Mouse (Mus musculus): ENCODE measurements around the gene Ndufa7. TPM values are rescaled to one million over a fixed set of nuclear protein-coding genes. Genes with fewer than 3 reads are reported as not detected.
"Not testable (repeated sequence)": the region's sequence is repeated elsewhere in the genome, so short reads cannot be mapped to it uniquely, and the experiment has no call there.

Ndufa7 gene
- polyA plus RNA-seq, 1 experiment from 2014 or later, result 461 TPM

DNA sequence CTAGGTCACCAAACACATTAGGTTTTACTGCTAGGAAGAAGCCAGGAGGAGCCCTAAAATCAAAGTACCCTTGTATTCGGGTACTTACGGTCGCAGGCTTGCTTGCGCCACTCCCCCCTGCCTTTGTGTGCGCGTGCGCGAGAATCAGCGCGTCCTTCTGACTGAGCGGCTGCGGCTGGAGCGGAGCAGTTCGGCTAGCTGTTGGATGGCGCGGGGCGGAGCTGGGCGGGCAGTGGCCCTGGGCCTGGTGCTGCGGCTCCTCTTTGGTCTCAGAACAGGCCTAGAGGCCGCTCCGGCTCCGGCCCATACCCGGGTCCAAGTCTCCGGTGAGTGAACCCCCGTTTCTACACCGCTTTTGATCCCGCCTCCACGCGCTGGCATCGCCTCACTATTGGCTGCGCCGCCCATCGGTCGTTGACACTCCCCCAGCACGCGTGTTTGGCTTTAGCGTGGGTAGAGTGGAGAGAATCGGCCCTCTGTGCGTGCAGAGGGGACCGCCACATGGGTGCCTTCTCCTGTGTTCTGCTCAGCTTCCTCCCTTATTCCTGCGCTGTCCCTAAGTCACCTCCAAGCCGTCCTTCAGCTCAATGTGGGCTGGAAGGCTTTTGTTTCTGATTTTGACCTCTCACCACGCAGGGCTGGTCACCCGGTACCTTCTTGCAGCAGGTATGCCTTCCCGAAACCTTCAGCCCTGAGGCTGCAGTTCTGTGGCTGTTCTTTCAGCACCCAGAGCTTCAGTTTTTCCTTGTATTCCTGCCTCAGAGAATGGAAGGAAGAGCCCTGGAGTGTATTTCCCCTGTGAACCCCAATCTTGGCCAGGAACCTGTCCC is 18.8 kb downstream of the Ndufa7 start, which contains the start of gene Cd320:
Gene Cd320 (plus strand): TSS at position 126 of the 830 bp plus-strand sequence.
- H3K27me3 ChIP-seq (replicated peaks), result no peaks in the 10 kb centered on the region
- H3K4me1 ChIP-seq, result peaks cover 14% of the 10 kb centered on the region
- H3K9me3 ChIP-seq, result no peaks in the 10 kb centered on the region
- peak within 1 kb of the TSS; percentile 65 for H3K4me3 ChIP-seq
- under 1% methylated on average over 45 of the region's 45 CpGs for WGBS
- peak within 1 kb of the TSS; percentile 73 for H3K4me2 ChIP-seq (replicated peaks)
- peak within 1 kb of the TSS; percentile 59 for H3K9ac ChIP-seq
- H3K27ac ChIP-seq, result no peak within 1 kb of the TSS
- H3K36me3 ChIP-seq, result peaks cover 20% of the 10 kb centered on the region
- peak; percentile 94 for ATAC-seq (ENCODE audit: low FRiP score, low read depth)

DNA sequence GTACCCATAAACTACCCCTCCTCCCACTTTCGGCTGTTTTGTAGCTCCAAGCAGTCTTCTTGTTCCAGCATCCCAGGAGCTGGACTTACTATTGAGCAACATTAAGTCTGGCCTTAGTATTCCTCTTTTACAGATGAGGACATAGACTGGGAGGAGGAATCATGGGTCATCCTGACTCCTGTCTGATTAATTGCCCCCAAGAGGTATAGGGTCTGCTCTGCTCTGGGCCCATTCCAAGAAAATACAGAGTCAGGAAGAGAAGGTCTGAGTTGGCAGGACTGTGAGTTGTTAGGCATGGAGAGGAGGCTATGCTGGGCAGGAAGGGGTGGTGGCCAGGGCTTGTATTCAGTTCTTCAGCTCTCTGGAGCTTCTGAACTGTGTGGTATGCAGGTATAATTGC is 19.8 kb downstream of the Ndufa7 start:
- WGBS, result 59% methylated on average over 1 of the region's 1 CpGs
- Histone ChIP-seq H3K9me3 (no peaks in the 10 kb centered on the region), H3K4me1 (peaks cover 14% of the 10 kb centered on the region), H3K36me3 (peaks cover 19% of the 10 kb centered on the region), H3K27ac (no peak overlapping the region), H3K4me3 (no peak overlapping the region), H3K27me3 (replicated peaks) (no peaks in the 10 kb centered on the region), H3K4me2 (replicated peaks) (peak overlapping the region; percentile 73), H3K9ac (peak overlapping the region; percentile 35; the same call in 1 of the 2 replicates)
- ATAC-seq (ENCODE audit: low FRiP score, low read depth), result no peak

DNA sequence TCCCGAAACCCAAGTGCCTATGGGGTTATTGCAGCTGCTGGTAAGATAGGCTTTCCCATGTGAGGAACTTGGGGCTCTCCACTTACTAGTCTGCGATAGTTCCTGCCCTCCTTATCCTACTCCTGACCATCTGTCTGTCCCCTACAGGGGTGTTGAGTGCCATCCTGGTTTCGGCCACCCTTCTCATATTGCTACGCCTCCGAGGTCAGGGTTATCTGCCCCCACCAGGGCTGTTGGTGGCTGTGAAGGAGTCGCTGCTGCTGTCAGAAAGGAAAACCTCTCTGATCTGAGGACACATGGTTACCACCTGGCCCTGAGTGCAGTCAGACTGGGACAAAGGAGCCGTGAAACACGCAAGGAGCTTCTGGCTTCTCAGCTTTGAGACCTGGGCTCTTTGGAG is 23.8 kb downstream of the Ndufa7 start:
- H3K4me2 ChIP-seq (replicated peaks), result no peak overlapping the region
- no peak overlapping the region for H3K4me3 ChIP-seq
- H3K4me1 ChIP-seq, result peaks cover 14% of the 10 kb centered on the region
- no peaks in the 10 kb centered on the region for H3K9me3 ChIP-seq
- 83% methylated on average over 8 of the region's 8 CpGs for WGBS
- no peak overlapping the region for H3K9ac ChIP-seq
- peaks cover 29% of the 10 kb centered on the region for H3K36me3 ChIP-seq
- H3K27ac ChIP-seq, result no peak overlapping the region
- no peaks in the 10 kb centered on the region for H3K27me3 ChIP-seq (replicated peaks)
- ATAC-seq (ENCODE audit: low FRiP score, low read depth), result no peak

DNA sequence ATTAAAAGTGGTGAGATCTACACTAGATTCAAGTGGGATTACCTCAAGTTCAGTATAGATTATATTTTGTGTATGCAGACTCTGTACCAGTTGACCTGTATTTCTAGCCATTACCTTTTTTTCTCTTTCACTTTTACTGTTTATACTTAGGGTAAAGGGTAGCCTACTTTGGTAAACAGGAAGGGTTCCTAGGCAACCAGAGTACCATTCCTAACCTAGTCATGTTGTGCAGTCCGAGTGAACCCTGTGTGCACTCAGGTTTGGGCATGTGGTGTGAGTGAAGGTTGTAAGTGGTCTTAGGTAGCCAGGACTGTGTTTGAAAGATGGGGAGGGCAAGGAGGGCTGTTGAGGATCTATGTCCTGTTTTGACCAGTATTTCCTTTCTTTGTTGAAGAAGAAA is 27.0 kb downstream of the Ndufa7 start:
- H3K4me2 ChIP-seq (replicated peaks), result no peak overlapping the region
- H3K9ac ChIP-seq, result no peak overlapping the region
- H3K4me3 ChIP-seq, result no peak overlapping the region
- peaks cover 29% of the 10 kb centered on the region for H3K36me3 ChIP-seq
- no peaks in the 10 kb centered on the region for H3K27me3 ChIP-seq (replicated peaks)
- H3K27ac ChIP-seq, result no peak overlapping the region
- WGBS, result 85% methylated on average over 1 of the region's 1 CpGs
- no peaks in the 10 kb centered on the region for H3K9me3 ChIP-seq
- ATAC-seq (ENCODE audit: low FRiP score, low read depth), result no peak
- H3K4me1 ChIP-seq, result no peaks in the 10 kb centered on the region

DNA sequence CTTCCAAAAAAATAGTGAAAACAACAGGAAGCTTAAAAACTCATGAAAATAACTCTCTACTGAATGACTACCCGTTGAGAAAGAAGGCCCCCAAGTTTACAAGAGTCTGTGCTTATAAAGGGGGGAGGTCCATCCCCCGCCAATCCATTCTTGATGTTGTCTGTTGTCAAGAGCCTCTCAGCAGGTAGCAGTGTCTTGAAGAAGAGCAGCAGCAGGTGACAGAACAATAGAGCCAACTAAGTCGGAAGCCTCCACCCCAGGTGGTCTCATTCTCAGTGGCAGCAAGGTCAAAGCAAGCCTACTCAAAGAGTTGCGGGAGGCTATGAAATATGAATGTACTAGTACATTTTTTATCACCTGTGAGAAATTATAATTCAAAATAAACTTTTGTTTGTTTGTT is 33.4 kb downstream of the Ndufa7 start:
- no peaks in the 10 kb centered on the region for H3K4me1 ChIP-seq
- H3K4me3 ChIP-seq, result no peak overlapping the region
- no peak for ATAC-seq (ENCODE audit: low FRiP score, low read depth)
- no peaks in the 10 kb centered on the region for H3K27me3 ChIP-seq (replicated peaks)
- WGBS, result 63% methylated on average over 4 of the region's 4 CpGs
- no peaks in the 10 kb centered on the region for H3K36me3 ChIP-seq
- 0 out of 2 replicates have a peak, but pooled peaks cover 4% of the 10 kb centered on the region for H3K9me3 ChIP-seq
- H3K27ac ChIP-seq, result no peak overlapping the region
- H3K4me2 ChIP-seq (replicated peaks), result no peak overlapping the region
- no peak overlapping the region for H3K9ac ChIP-seq

DNA sequence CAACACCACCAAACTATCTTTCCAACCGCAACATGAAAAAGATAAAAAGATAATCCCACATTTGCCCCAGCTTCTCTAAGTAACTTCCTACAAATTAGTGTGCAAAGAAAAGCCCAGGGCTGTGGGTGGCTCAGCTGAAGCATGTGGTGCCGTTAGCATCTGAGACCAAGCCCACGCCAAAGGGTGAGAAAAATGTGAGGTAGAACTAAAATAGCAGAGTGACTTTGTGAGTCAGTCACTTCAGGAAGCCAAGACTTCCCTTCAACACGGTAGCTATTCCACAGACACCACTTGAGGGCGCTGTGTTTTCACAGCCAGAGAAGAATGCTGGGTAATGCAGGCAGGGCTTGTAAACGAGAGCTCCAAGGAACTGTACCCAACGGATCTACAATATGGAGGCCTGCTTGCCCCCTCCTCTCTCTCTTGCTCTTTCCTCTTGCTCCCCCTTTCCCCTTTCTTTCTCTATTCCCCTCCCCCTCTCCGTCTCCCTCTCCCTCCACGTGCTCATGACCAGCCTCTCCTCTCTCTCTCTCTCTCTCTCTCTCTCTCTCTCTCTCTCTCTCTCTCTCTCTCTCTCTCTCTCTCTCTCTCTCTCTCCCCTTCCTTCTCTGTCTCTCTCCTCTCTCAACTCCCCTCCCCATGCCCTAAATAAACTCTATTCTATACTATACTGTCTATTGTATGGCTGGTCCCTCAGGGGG is 41.1 kb downstream of the Ndufa7 start:
- WGBS, result 48% methylated on average over 9 of the region's 9 CpGs
- H3K4me3 ChIP-seq, result no peak overlapping the region
- H3K4me1 ChIP-seq, result no peaks in the 10 kb centered on the region

DNA sequence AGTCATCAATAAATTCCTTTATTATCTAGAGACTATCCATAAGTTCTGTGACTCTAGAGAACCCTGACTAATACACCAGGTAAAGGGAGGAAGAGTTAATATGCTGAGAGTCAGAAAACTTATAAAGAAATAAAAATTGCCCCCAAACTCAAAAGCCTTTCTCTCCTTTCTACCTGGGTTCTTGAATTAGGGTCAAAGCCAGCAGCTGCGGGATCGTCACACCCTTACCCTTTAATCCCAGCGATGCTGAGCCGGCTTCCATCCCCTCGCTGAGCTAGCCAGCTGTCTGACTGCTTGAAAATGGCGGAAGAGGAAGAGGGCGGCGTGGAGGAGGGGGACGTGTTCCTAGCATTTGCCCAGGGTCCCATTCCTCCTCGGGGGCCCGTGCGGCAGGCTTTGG is 49.2 kb downstream of the Ndufa7 start, which contains the start of gene Gm7029:
Gene Gm7029 (plus strand): TSS at position 301 of the 400 bp plus-strand sequence.
- not testable (repeated sequence) for ATAC-seq (ENCODE audit: low FRiP score, low read depth); H3K4me2 ChIP-seq (replicated peaks); H3K9ac ChIP-seq; H3K4me3 ChIP-seq; H3K9me3 ChIP-seq; H3K27me3 ChIP-seq (replicated peaks); H3K27ac ChIP-seq; H3K4me1 ChIP-seq
- H3K36me3 ChIP-seq, result peaks cover 13% of the 10 kb centered on the region
- 90% methylated on average over 4 of the region's 12 CpGs for WGBS

More for the DNA sequence above, 41.1 kb downstream of the Ndufa7 start:
- Histone ChIP-seq H3K9me3 (no peaks in the 10 kb centered on the region), H3K4me2 (replicated peaks) (no peak overlapping the region), H3K9ac (no peak overlapping the region), H3K36me3 (no peaks in the 10 kb centered on the region), H3K27me3 (replicated peaks) (no peaks in the 10 kb centered on the region), H3K27ac (no peak overlapping the region)
- ATAC-seq (ENCODE audit: low FRiP score, low read depth), result no peak

DNA sequence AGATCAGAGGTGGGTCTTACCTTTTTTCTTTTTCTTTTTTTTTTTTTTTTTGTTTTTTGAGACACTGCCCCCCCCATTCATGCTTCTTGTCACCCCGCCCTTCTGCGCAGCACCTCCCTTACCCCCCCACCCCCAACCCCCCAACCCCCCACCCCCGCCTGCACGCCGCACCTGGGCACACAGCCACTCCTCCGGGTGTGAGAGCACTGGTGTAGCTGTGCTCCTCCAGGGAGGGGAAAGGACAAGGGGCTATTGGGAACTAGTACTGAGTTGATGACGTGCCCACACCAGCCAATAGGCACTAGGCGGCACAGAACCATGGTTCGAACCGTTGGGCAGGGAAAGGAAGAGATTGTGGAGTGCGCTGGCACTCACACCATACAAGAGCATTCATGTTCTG is 50.0 kb downstream of the Ndufa7 start:
- Histone ChIP-seq H3K27ac (no peak overlapping the region), H3K9ac (no peak overlapping the region), H3K4me1 (no peaks in the 10 kb centered on the region), H3K36me3 (peaks cover 17% of the 10 kb centered on the region), H3K4me3 (no peak overlapping the region), H3K27me3 (replicated peaks) (no peaks in the 10 kb centered on the region), H3K9me3 (no peaks in the 10 kb centered on the region), H3K4me2 (replicated peaks) (no peak overlapping the region)
- WGBS, result 91% methylated on average over 11 of the region's 11 CpGs
- no peak for ATAC-seq (ENCODE audit: low FRiP score, low read depth)

DNA sequence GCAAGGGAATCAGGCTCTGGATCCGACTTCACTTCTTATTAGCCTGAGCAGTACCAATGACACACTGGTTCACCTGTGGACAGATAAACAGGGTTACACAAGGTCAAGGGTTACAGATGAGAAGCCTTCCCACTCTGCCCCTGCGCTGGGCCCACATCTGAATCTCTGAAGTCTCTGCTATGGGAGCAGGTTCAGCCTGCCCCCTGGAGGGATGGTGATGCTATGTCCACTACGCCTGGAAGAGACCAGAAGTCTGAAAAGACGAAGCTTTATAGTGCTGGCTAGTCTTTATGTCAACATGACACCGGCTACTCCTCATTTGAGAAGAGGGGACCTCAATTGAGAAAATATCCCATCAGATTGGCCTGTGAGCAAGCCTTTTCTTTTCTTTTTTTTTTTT is 51.4 kb downstream of the Ndufa7 start:
- WGBS, result 80% methylated on average over 5 of the region's 5 CpGs
- H3K4me3 ChIP-seq; H3K4me1 ChIP-seq; ATAC-seq (ENCODE audit: low FRiP score, low read depth); H3K27me3 ChIP-seq (replicated peaks); H3K9ac ChIP-seq; H3K4me2 ChIP-seq (replicated peaks); H3K9me3 ChIP-seq; H3K27ac ChIP-seq: not testable (repeated sequence)
- H3K36me3 ChIP-seq, result peaks cover 24% of the 10 kb centered on the region

DNA sequence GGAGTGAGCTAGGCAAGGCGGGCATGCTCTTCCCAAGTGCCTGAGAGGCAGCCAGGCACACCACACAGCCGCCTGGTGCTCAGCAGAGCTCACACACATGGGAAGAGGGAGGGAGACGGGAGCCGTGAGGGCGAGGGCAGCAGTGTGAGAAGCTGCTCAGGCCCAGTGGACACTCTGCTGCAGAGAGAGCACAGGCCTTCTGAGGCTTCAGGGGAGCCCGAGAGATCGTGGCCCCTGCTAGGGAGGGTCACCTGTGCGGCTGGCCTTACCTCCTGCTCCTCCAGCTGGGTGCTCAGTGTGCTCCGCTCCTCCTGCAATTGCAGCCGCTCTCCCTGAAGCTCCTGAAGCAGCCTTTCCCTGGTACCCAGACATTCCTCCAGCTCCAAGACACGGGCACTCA is 59.9 kb downstream of the Ndufa7 start:
- 95% methylated on average over 10 of the region's 11 CpGs for whole genome bisulfite sequencing

DNA sequence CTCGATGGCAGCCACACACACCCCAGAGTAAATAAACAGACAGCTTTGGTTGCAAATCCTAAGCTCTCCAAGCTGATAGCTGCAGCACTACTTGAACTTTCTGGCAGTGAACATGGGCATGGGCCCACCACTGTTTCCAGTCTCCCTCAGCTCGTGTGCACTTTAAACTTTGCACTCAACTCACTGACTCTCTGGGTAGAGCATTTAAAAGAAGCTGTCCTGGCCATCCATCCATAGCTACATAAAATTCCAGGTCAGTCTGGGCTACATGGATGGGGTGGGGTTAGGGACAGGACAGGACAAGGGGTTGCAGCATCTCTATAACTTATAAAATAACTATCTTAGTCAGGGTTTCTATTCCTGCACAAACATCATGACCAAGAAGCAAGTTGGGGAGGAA is 63.4 kb downstream of the Ndufa7 start:
- not testable (repeated sequence) for ATAC-seq (ENCODE audit: low FRiP score, low read depth)

More for the DNA sequence above, 59.9 kb downstream of the Ndufa7 start:
- H3K27me3 ChIP-seq (replicated peaks); H3K4me2 ChIP-seq (replicated peaks); H3K4me1 ChIP-seq; H3K9me3 ChIP-seq; H3K27ac ChIP-seq; H3K4me3 ChIP-seq; ATAC-seq (ENCODE audit: low FRiP score, low read depth); H3K9ac ChIP-seq: not testable (repeated sequence)
- H3K36me3 ChIP-seq, result peaks cover 41% of the 10 kb centered on the region

More for the DNA sequence above, 63.4 kb downstream of the Ndufa7 start:
- Histone ChIP-seq H3K36me3 (peaks cover 20% of the 10 kb centered on the region; the same call in 1 of the 2 replicates), H3K4me2 (replicated peaks) (peak overlapping the region; percentile 16; the same call in 1 of the 2 replicates)
- not testable (repeated sequence) for H3K27me3 ChIP-seq (replicated peaks); H3K4me1 ChIP-seq; H3K9me3 ChIP-seq; H3K9ac ChIP-seq; H3K27ac ChIP-seq; H3K4me3 ChIP-seq
- WGBS, result 81% methylated on average over 2 of the region's 2 CpGs
